Mouse (Mus musculus) lung, adult 2 months (tissue): ENCODE results near the gene Dnajb1. TPM values are rescaled to one million over a fixed set of nuclear protein-coding genes. Genes with fewer than 3 reads are reported as not detected.
"Not testable (repeated sequence)": the region's sequence is repeated elsewhere in the genome, so short reads cannot be mapped to it uniquely, and the experiment has no call there.

Experiments
- DNase-seq: peaks from one replicate; pipeline ENCODE4 v3.0.0; 2022
- H3K4me1 ChIP-seq: fragments of 200-500 bp; 2 replicates; pipeline ENCODE4 v1.6.1; 2011; ENCODE audit warnings: low read length; ENCODE audit not compliant: control insufficient read depth, insufficient read depth
- H3K4me3 ChIP-seq: fragments of 200-500 bp; replicated peaks from 2 replicates; pipeline ENCODE3; 2011; ENCODE audit warnings: low read depth, mild to moderate bottlenecking, control low read depth, low read length; ENCODE audit errors: extremely low read depth
- CTCF ChIP-seq: fragments of 200-500 bp; IDR thresholded peaks from 2 replicates; pipeline ENCODE4 v1.5.1; 2011; ENCODE audit warnings: mild to moderate bottlenecking, low read length, control low read depth; ENCODE audit not compliant: insufficient read depth
- POLR2A ChIP-seq: fragments of 200-500 bp; IDR thresholded peaks from 2 replicates; pipeline ENCODE4 v1.6.1; 2011; ENCODE audit warnings: low read depth, mild to moderate bottlenecking, control low read depth, low read length, borderline replicate concordance; ENCODE audit errors: extremely low read depth
- WGBS: fragments of 180-500 bp; shearing (Covaris S2); methylation state at CpG from one replicate; pipeline ENCODE4 v1.1.7; 2018; 5-methylcytosine and 5-hydroxymethylcytosine counted together
- polyA plus RNA-seq: library from polyadenylated mRNA; depleted of rRNA; stranded (reverse); fragments of >200 nt; gene quantifications from 2 replicates; pipeline ENCODE4 v1.2.3, GENCODE M21; 2012

The Dnajb1 gene
- polyA plus RNA-seq, 1 experiment = 23.5 TPM

- 80% methylated on average over 7 of the region's 7 CpGs for WGBS
- no peaks in the 10 kb centered on the region; the same call in 1 of the 2 replicates for H3K4me1 ChIP-seq
- DNase-seq = no peak
- H3K4me3 ChIP-seq = no peak overlapping the region
- TF ChIP-seq CTCF (no peak), POLR2A (no peak)
Observed at GRCm38 (mm10) chr8:83590488-83591023, 17.4 kb upstream of the Dnajb1 start.

DNA sequence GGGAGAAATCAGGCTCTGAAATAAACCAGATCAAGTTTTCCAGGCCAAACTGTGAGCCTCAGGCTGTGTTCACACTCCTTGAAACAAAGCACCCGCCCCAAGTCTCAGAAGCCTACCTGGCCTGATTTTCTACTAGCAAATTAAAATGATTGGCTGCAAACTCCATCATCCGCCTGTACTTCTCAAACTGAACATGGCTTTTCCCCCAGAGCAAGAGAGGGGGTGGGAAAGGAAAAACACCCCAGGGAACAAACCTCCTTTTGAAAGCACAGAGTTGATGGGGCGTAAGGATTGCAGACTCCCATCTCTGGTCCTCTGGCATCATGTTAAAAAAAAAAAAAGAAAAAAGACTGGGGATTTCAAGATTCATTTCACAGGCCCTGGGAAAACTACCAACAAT lies 15.3 kb upstream of the Dnajb1 start:
- Histone ChIP-seq H3K4me3 (no peak overlapping the region), H3K4me1 (no peaks in the 10 kb centered on the region; the same call in 1 of the 2 replicates)
- TF ChIP-seq CTCF (no peak), POLR2A (no peak)
- 64% methylated on average over 3 of the region's 3 CpGs for WGBS
- no peak for DNase-seq

- no peaks in the 10 kb centered on the region; the same call in 1 of the 2 replicates for H3K4me1 ChIP-seq
- WGBS = 2% methylated on average over 22 of the region's 22 CpGs
- no peak for DNase-seq
- TF ChIP-seq CTCF (no peak), POLR2A (no peak)
- H3K4me3 ChIP-seq = peak overlapping the region; percentile 97
Observed at GRCm38 (mm10) chr8:83593325-83594166, 14.4 kb upstream of the Dnajb1 start.

- TF ChIP-seq CTCF = no peak
- peak; percentile 92 for TF ChIP-seq POLR2A
- peak; percentile 90 for DNase-seq
- no peaks in the 10 kb centered on the region; the same call in 1 of the 2 replicates for H3K4me1 ChIP-seq
- under 1% methylated on average over 43 of the region's 43 CpGs for WGBS
- H3K4me3 ChIP-seq = peak overlapping the region; percentile 97
Observed at GRCm38 (mm10) chr8:83594167-83595049, 13.6 kb upstream of the Dnajb1 start.

DNA sequence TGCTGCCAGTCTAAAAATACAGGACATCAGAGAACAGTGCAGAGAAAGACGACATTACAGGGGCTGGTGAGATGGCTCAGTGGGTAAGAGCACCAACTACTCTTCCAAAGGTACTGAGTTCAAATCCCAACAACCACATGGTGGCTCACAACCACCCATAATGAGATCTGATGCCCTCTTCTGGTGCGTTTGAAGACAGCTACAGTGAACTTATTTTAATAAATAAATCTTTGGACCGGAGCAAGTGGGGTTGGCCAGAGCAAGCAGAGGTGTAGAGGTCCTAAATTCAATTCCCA lies 13.0 kb upstream of the Dnajb1 start:
- WGBS = 12% methylated on average over 3 of the region's 3 CpGs
- H3K4me3 ChIP-seq, H3K4me1 ChIP-seq, DNase-seq: not testable (repeated sequence)

- Histone ChIP-seq H3K4me3 (no peak overlapping the region), H3K4me1 (no peaks in the 10 kb centered on the region; the same call in 1 of the 2 replicates)
- TF ChIP-seq POLR2A (no peak), CTCF (no peak)
- DNase-seq = no peak
- 19% methylated on average over 3 of the region's 3 CpGs for WGBS
Observed at GRCm38 (mm10) chr8:83596369-83596768, 11.6 kb upstream of the Dnajb1 start.

GRCm38 (mm10) chr8:83598146-83598545 lies 9.8 kb upstream of the Dnajb1 start:
- DNase-seq = no peak
- H3K4me3 ChIP-seq = no peak overlapping the region
- 41% methylated on average over 1 of the region's 1 CpGs for WGBS
- H3K4me1 ChIP-seq = no peaks in the 10 kb centered on the region; the same call in 1 of the 2 replicates
- TF ChIP-seq POLR2A (no peak), CTCF (no peak)

DNA sequence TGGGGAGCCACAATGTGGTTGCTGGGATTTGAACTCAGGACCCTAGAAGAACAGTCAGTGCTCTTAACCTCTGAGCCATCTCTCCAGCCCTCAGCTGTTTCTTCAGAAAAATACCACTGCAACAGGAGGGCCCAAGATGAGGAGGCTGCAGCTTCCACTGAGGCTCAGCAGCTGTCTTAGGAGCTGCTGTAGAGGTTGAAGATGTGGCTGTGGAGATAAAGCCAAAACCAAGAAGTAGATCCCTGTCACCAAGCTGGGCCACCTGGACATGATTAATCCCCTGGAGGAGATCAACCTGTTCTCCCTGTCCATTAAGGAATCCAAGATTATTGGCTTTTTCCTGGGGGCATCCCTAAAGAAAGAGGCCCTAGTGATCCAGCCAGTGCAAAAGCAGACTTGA lies 8.2 kb upstream of the Dnajb1 start:
- Histone ChIP-seq H3K4me3 (no peak overlapping the region), H3K4me1 (no peaks in the 10 kb centered on the region; the same call in 1 of the 2 replicates)
- DNase-seq = no peak
- TF ChIP-seq CTCF (no peak), POLR2A (no peak)

- no peak for DNase-seq
- no peak for TF ChIP-seq POLR2A
- TF ChIP-seq CTCF = no peak
- WGBS = 35% methylated on average over 2 of the region's 2 CpGs
- Histone ChIP-seq H3K4me1 (no peaks in the 10 kb centered on the region; the same call in 1 of the 2 replicates), H3K4me3 (no peak overlapping the region)
Observed at GRCm38 (mm10) chr8:83602650-83603029, 5.4 kb upstream of the Dnajb1 start.

- no peak for TF ChIP-seq CTCF
- TF ChIP-seq POLR2A = no peak
- peak; percentile 86 for DNase-seq
- peak overlapping the region; percentile 97 for H3K4me3 ChIP-seq
Observed at GRCm38 (mm10) chr8:83608398-83608829, 421 bp downstream of the Dnajb1 start.

More at GRCm38 (mm10) chr8:83608398-83608829, 421 bp downstream of the Dnajb1 start:
- under 1% methylated on average over 51 of the region's 51 CpGs for WGBS
- peaks cover 9% of the 10 kb centered on the region for H3K4me1 ChIP-seq
